Mouse (Mus musculus) midbrain, embryonic 16.5 days (tissue): ENCODE measurements at regions not wholly inside any gene's neighbourhood (a gene's known extent, or its start where the extent isn't known, plus 50 kb on each side); places are given as distances from the start of the nearest gene placed in this dataset.

Experiments
- ATAC-seq: fragments of 200-750 bp; cut with Nextera tagmentation; 2 replicates; pipeline ENCODE4 v1.8.0; 2017; ENCODE audit warnings: moderate TSS enrichment
- H3K27ac ChIP-seq: fragments of 300-500 bp; sonication (generic); 2 replicates; pipeline ENCODE4 v1.5.1; 2014; ENCODE audit warnings: mild to moderate bottlenecking, low read length, mixed read lengths
- H3K27me3 ChIP-seq: fragments of 300-500 bp; sonication (generic); 2 replicates; pipeline ENCODE4 v1.6.1; 2014; ENCODE audit warnings: low read depth, low read length, mixed read lengths; ENCODE audit not compliant: control insufficient read depth, insufficient read depth
- H3K36me3 ChIP-seq: fragments of 300-500 bp; sonication (generic); 2 replicates; pipeline ENCODE4 v1.6.1; 2014; ENCODE audit warnings: mild to moderate bottlenecking, low read length, moderate library complexity, mixed read lengths; ENCODE audit not compliant: control insufficient read depth, insufficient read depth
- H3K4me1 ChIP-seq: fragments of 300-500 bp; sonication (generic); 2 replicates; pipeline ENCODE4 v1.6.1; 2014; ENCODE audit warnings: mild to moderate bottlenecking, low read length, mixed read lengths; ENCODE audit not compliant: control insufficient read depth, insufficient read depth
- H3K4me2 ChIP-seq: fragments of 300-500 bp; sonication (generic); 2 replicates; pipeline ENCODE4 v1.6.1; 2014; ENCODE audit warnings: mild to moderate bottlenecking, low read length, mixed read lengths
- H3K4me3 ChIP-seq: fragments of 300-500 bp; sonication (generic); 2 replicates; pipeline ENCODE4 v1.5.1; 2014; ENCODE audit warnings: low read depth, mild to moderate bottlenecking, low read length, moderate library complexity, mixed read lengths
- H3K9ac ChIP-seq: fragments of 300-500 bp; sonication (generic); 2 replicates; pipeline ENCODE4 v1.6.1; 2014; ENCODE audit warnings: low read depth, low read length, mixed read lengths
- H3K9me3 ChIP-seq: fragments of 300-500 bp; sonication (generic); replicated peaks from 2 replicates; pipeline ENCODE4 v1.6.1; 2014; ENCODE audit warnings: mild to moderate bottlenecking, low read length, mixed read lengths; ENCODE audit not compliant: control insufficient read depth, poor library complexity, severe bottlenecking
- WGBS: fragments of 180-500 bp; shearing (Covaris S2); extraction: QIAGEN DNeasy Blood & Tissue Kit; methylation state at CpG from one replicate; pipeline ENCODE4 v1.1.7; 2014; 5-methylcytosine and 5-hydroxymethylcytosine counted together

GRCm38 (mm10) chr4:91503273-91503672 lies 102.7 kb upstream of the Elavl2 start:
- Histone ChIP-seq H3K4me1 (no peaks in the 10 kb centered on the region), H3K9me3 (no peaks in the 10 kb centered on the region), H3K9ac (no peak overlapping the region), H3K4me2 (no peak overlapping the region), H3K4me3 (no peak overlapping the region), H3K27me3 (no peaks in the 10 kb centered on the region), H3K36me3 (no peaks in the 10 kb centered on the region), H3K27ac (no peak overlapping the region)
- WGBS = 81% methylated on average over 3 of the region's 3 CpGs
- ATAC-seq = no peak

- Histone ChIP-seq H3K4me2 (no peak overlapping the region), H3K27me3 (no peaks in the 10 kb centered on the region), H3K4me1 (no peaks in the 10 kb centered on the region), H3K9ac (no peak overlapping the region), H3K9me3 (no peaks in the 10 kb centered on the region), H3K27ac (no peak overlapping the region), H3K4me3 (no peak overlapping the region), H3K36me3 (no peaks in the 10 kb centered on the region)
- ATAC-seq = no peak
- 50% methylated on average over 3 of the region's 3 CpGs for WGBS
These were observed 81.4 kb upstream of the Elavl2 start for GRCm38 (mm10) chr4:91481863-91482475.
